Mouse (Mus musculus): ENCODE data around the gene Sorcs2.

Gene Sorcs2

GRCm38 (mm10) chr5:36182326-36182725, 215.6 kb downstream of the Sorcs2 start:
- in situ Hi-C loops (cut with MboI, MseI): no loop called here

- in situ Hi-C loops (cut with MboI, MseI): no loop called here
Measured at GRCm38 (mm10) chr5:36179708-36180107, 218.2 kb downstream of the Sorcs2 start.

GRCm38 (mm10) chr5:36178785-36179184, 219.2 kb downstream of the Sorcs2 start:
- in situ Hi-C loops (cut with MboI, MseI): no loop called here

GRCm38 (mm10) chr5:36178215-36178614, 219.7 kb downstream of the Sorcs2 start:
- in situ Hi-C loops (cut with MboI, MseI): no loop called here

GRCm38 (mm10) chr5:36176873-36177272, 221.1 kb downstream of the Sorcs2 start:
- in situ Hi-C loops (cut with MboI, MseI): no loop called here

- in situ Hi-C loops (cut with MboI, MseI): no loop called here
Measured at GRCm38 (mm10) chr5:36176409-36176808, 221.5 kb downstream of the Sorcs2 start.

- in situ Hi-C loops (cut with MboI, MseI): no loop called here
Measured at GRCm38 (mm10) chr5:36174569-36175115, 223.3 kb downstream of the Sorcs2 start.

- in situ Hi-C loops (cut with MboI, MseI): no loop called here
Measured at GRCm38 (mm10) chr5:36168963-36169650, 228.8 kb downstream of the Sorcs2 start.

- in situ Hi-C loops (cut with MboI, MseI): no loop called here
Measured at GRCm38 (mm10) chr5:36166346-36167013, 231.5 kb downstream of the Sorcs2 start.

- in situ Hi-C loops (cut with MboI, MseI): no loop called here
Measured at GRCm38 (mm10) chr5:36165424-36166302, 232.3 kb downstream of the Sorcs2 start.

GRCm38 (mm10) chr5:36154879-36155485, 243.0 kb downstream of the Sorcs2 start:
- in situ Hi-C loops (cut with MboI, MseI): no loop called here

GRCm38 (mm10) chr5:36153261-36153660, 244.7 kb downstream of the Sorcs2 start:
- in situ Hi-C loops (cut with MboI, MseI): no loop called here

GRCm38 (mm10) chr5:36151086-36151485, 246.9 kb downstream of the Sorcs2 start:
- in situ Hi-C loops (cut with MboI, MseI): no loop called here

- in situ Hi-C loops (cut with MboI, MseI): no loop called here
Measured at GRCm38 (mm10) chr5:36149098-36149497, 248.8 kb downstream of the Sorcs2 start.

- in situ Hi-C loops (cut with MboI, MseI): no loop called here
Measured at GRCm38 (mm10) chr5:36146589-36146988, 251.3 kb downstream of the Sorcs2 start.

- in situ Hi-C loops (cut with MboI, MseI): no loop called here
Measured at GRCm38 (mm10) chr5:36144560-36144959, 253.4 kb downstream of the Sorcs2 start.

- in situ Hi-C loops (cut with MboI, MseI): no loop called here
Measured at GRCm38 (mm10) chr5:36141676-36142255, 256.2 kb downstream of the Sorcs2 start.

GRCm38 (mm10) chr5:36141112-36141511, 256.8 kb downstream of the Sorcs2 start:
- in situ Hi-C loops (cut with MboI, MseI): no loop called here

- in situ Hi-C loops (cut with MboI, MseI): no loop called here
Measured at GRCm38 (mm10) chr5:36139766-36140165, 258.2 kb downstream of the Sorcs2 start.

GRCm38 (mm10) chr5:36135874-36136542, 261.9 kb downstream of the Sorcs2 start:
- in situ Hi-C loops (cut with MboI, MseI): no loop called here

- in situ Hi-C loops (cut with MboI, MseI): no loop called here
Measured at GRCm38 (mm10) chr5:36134302-36134701, 263.6 kb downstream of the Sorcs2 start.

All from regulatory T cell (primary cell).